Mouse (Mus musculus) liver, embryonic 14.5 days (tissue): Measurements from ENCODE around the gene Grik1. TPM values are rescaled to one million over a fixed set of nuclear protein-coding genes. Genes with fewer than 3 reads are reported as not detected.

Experiments
- ATAC-seq: fragments of 200-750 bp; cut with Nextera tagmentation; 2 replicates; pipeline ENCODE4 v1.8.0; 2017; ENCODE audit warnings: moderate number of reproducible peaks, mild to moderate bottlenecking, moderate library complexity; ENCODE audit not compliant: insufficient read depth
- DNase-seq, 3 experiments: peaks; one replicate each; pipeline ENCODE4 v3.0.0-alpha.2; 2012 to 2013; ENCODE audit warnings: low read depth in 3 of 3, low spot score in 3 of 3
- H3K27ac ChIP-seq: fragments of 300-500 bp; sonication (generic); 2 replicates; pipeline ENCODE4 v1.5.1; 2014; ENCODE audit warnings: moderate library complexity, mild to moderate bottlenecking, control low read depth, inconsistent platforms
- H3K27me3 ChIP-seq: fragments of 300-500 bp; sonication (generic); 2 replicates; pipeline ENCODE4 v1.6.1; 2014; ENCODE audit warnings: mild to moderate bottlenecking, low read length, moderate library complexity; ENCODE audit not compliant: control insufficient read depth, insufficient read depth
- H3K36me3 ChIP-seq: fragments of 300-500 bp; sonication (generic); replicated peaks from 2 replicates; pipeline ENCODE4 v1.6.1; 2014; ENCODE audit warnings: low read depth; ENCODE audit not compliant: control insufficient read depth, insufficient read depth
- H3K4me1 ChIP-seq, 2 experiments: fragments of 200-500 bp in 1 of 2; fragments of 300-500 bp in 1 of 2; sonication (generic) in 1 of 2; replicated peaks; 2 replicates each; pipeline ENCODE4 v1.6.1; 2012 to 2014; ENCODE audit warnings: antibody characterized with exemption in 1 of 2, inconsistent platforms in 1 of 2, low read length in 1 of 2; ENCODE audit not compliant: control insufficient read depth in 2 of 2, insufficient read depth in 2 of 2
- H3K4me2 ChIP-seq: fragments of 300-500 bp; sonication (generic); 2 replicates; pipeline ENCODE4 v1.6.1; 2014; ENCODE audit warnings: low read depth, mild to moderate bottlenecking, control low read depth, moderate library complexity
- H3K4me3 ChIP-seq, 2 experiments: fragments of 200-500 bp in 1 of 2; fragments of 300-500 bp in 1 of 2; sonication (generic) in 1 of 2; 2 replicates each; pipeline ENCODE4 v1.5.1; 2012 to 2014; ENCODE audit warnings: low read depth in 2 of 2, low read length in 2 of 2, mild to moderate bottlenecking in 2 of 2, control low read depth in 1 of 2, inconsistent platforms in 1 of 2, moderate library complexity in 1 of 2; ENCODE audit not compliant: insufficient read depth in 1 of 2
- H3K9ac ChIP-seq: fragments of 300-500 bp; sonication (generic); replicated peaks from 2 replicates; pipeline ENCODE4 v1.6.1; 2014; ENCODE audit warnings: mild to moderate bottlenecking, control low read depth, moderate library complexity
- H3K9me3 ChIP-seq: fragments of 300-500 bp; sonication (generic); 2 replicates; pipeline ENCODE4 v1.6.1; 2016; ENCODE audit warnings: low read length, mixed read lengths; ENCODE audit not compliant: control insufficient read depth
- CTCF ChIP-seq: IDR thresholded peaks from 2 replicates; pipeline ENCODE4 v1.5.1; 2016; ENCODE audit warnings: antibody characterized with exemption, low read depth, control low read depth
- EP300 ChIP-seq: IDR thresholded peaks from 2 replicates; pipeline ENCODE4 v1.6.1; 2016; ENCODE audit warnings: antibody characterized with exemption, low read depth
- WGBS: fragments of 180-500 bp; shearing (Covaris S2); extraction: QIAGEN DNeasy Blood & Tissue Kit; methylation state at CpG from one replicate; pipeline ENCODE4 v1.1.7; 2014; ENCODE audit not compliant: insufficient replicate concordance; 5-methylcytosine and 5-hydroxymethylcytosine counted together
- polyA plus RNA-seq, 2 experiments: library from polyadenylated mRNA; depleted of rRNA in 1 of 2; stranded (reverse) in 1 of 2; unstranded in 1 of 2; fragments of >200 nt; fragmentation: Nextera tagmentation in 1 of 2; extraction: Ambion mirVana in 1 of 2; gene quantifications; 2 replicates each; pipeline versions ENCODE4 v1.2.1 to v1.2.3; 2012 to 2014

Gene Grik1
- polyA plus RNA-seq, 2 experiments: 0.01 to 0.03 TPM

- Histone ChIP-seq H3K4me1 (no peaks in the 10 kb centered on the region), H3K4me2 (no peak overlapping the region), H3K4me3 (no peak overlapping the region), H3K9me3 (no peaks in the 10 kb centered on the region), H3K36me3 (no peaks in the 10 kb centered on the region), H3K27me3 (no peaks in the 10 kb centered on the region), H3K27ac (no peak overlapping the region), H3K9ac (no peak overlapping the region)
- no peak for DNase-seq
- TF ChIP-seq CTCF (no peak), EP300 (no peak)
- WGBS: 44% methylated on average over 2 of the region's 2 CpGs
- ATAC-seq: no peak
Observed at GRCm38 (mm10) chr16:87911201-87911600, 378.9 kb downstream of the Grik1 start.

DNA sequence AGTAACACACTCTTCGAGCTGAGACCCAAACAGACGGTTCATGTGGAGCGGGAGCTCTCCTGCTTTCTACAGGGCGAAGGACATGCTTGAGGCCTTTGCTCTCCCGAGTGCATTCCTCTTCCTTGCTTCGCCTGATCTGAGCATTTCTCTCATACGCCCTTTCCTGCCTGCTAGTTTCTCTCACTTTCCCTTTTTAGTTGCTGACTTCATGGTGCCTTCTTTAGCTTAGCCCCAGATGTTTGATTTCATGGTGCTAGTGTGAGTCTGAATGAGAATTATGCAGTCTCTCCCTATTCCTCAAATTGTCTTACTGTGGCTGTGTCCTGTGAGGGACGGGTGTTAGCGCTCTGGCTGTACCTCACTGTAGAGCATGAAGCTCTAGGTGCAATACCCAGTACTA is 388.0 kb downstream of the Grik1 start:
- Histone ChIP-seq H3K27me3 (no peaks in the 10 kb centered on the region), H3K9ac (no peak overlapping the region), H3K4me3 (no peak overlapping the region), H3K27ac (no peak overlapping the region), H3K36me3 (no peaks in the 10 kb centered on the region), H3K4me1 (no peaks in the 10 kb centered on the region), H3K4me2 (no peak overlapping the region), H3K9me3 (no peaks in the 10 kb centered on the region)
- TF ChIP-seq EP300 (no peak), CTCF (no peak)
- WGBS: 66% methylated on average over 9 of the region's 9 CpGs
- DNase-seq: no peak
- ATAC-seq: no peak

GRCm38 (mm10) chr16:87901189-87901588 is 388.9 kb downstream of the Grik1 start:
- H3K9me3 ChIP-seq: no peaks in the 10 kb centered on the region
- 68% methylated on average over 2 of the region's 2 CpGs for WGBS
- H3K4me1 ChIP-seq: no peaks in the 10 kb centered on the region
- H3K4me3 ChIP-seq: no peak overlapping the region
- no peak overlapping the region for H3K4me2 ChIP-seq
- DNase-seq (no peak), ATAC-seq (no peak)
- no peaks in the 10 kb centered on the region for H3K27me3 ChIP-seq
- no peak for TF ChIP-seq CTCF
- TF ChIP-seq EP300: no peak
- H3K9ac ChIP-seq: no peak overlapping the region
- H3K27ac ChIP-seq: no peak overlapping the region
- H3K36me3 ChIP-seq: no peaks in the 10 kb centered on the region

- H3K9me3 ChIP-seq: no peaks in the 10 kb centered on the region
- H3K9ac ChIP-seq: no peak overlapping the region
- no peak overlapping the region for H3K4me2 ChIP-seq
- H3K4me3 ChIP-seq: no peak overlapping the region
- no peak for ATAC-seq
- no peak for TF ChIP-seq CTCF
- TF ChIP-seq EP300: no peak
- 61% methylated on average over 2 of the region's 2 CpGs for WGBS
- DNase-seq: no peak
- no peaks in the 10 kb centered on the region for H3K27me3 ChIP-seq
- no peaks in the 10 kb centered on the region for H3K4me1 ChIP-seq
- no peak overlapping the region for H3K27ac ChIP-seq
- H3K36me3 ChIP-seq: no peaks in the 10 kb centered on the region
Observed at GRCm38 (mm10) chr16:87875927-87876326, 414.1 kb downstream of the Grik1 start.

DNA sequence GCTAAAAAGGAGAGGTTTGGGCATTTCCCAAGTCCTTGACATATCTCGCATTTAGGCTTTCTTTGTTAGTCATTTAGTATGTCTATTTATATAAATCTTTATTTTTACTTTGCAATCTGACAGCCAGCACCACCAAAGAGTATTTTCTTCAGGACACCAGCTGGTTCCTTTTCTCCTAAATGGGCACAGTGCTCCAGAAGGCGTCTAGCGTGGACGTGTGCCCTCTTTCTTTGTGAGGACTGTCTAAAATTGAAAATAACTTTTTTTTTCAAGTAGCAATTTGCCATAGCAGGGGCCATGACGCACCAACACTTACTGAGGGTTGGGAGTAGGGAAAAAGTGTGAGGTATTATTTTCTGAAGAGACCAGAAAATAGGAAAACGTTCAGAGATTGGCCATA is 425.5 kb downstream of the Grik1 start:
- Histone ChIP-seq H3K4me1 (no peaks in the 10 kb centered on the region), H3K9ac (no peak overlapping the region), H3K9me3 (no peaks in the 10 kb centered on the region), H3K4me3 (no peak overlapping the region), H3K27ac (no peak overlapping the region), H3K36me3 (no peaks in the 10 kb centered on the region), H3K27me3 (no peaks in the 10 kb centered on the region), H3K4me2 (no peak overlapping the region)
- TF ChIP-seq EP300: no peak
- no peak for TF ChIP-seq CTCF
- DNase-seq (no peak), ATAC-seq (no peak)
- WGBS: 62% methylated on average over 6 of the region's 6 CpGs

DNA sequence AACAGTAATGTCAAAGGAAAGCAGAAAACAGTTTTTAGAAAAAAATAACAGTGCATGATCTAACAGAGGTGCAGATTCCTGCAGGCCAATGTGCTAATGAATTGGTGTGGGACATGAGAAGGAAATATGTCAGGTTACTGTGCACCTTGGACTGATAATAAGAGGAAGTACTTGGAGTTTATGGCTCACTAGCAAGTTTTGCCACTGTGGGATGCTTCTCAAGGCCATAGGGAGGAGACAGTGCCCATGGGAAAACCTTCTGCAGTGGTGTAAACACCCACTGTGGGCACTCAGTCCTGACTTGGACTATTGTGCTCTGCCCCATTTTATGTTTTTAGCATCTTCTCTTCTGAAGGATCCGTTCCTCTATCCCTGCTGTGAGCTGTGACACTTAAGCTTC is 428.3 kb downstream of the Grik1 start:
- Histone ChIP-seq H3K4me1 (no peaks in the 10 kb centered on the region), H3K9ac (no peak overlapping the region), H3K36me3 (no peaks in the 10 kb centered on the region), H3K4me2 (no peak overlapping the region), H3K9me3 (no peaks in the 10 kb centered on the region), H3K27ac (no peak overlapping the region), H3K27me3 (no peaks in the 10 kb centered on the region), H3K4me3 (no peak overlapping the region)
- WGBS: 43% methylated on average over 1 of the region's 1 CpGs
- no peak for ATAC-seq
- TF ChIP-seq EP300 (no peak), CTCF (no peak)
- DNase-seq: no peak
